10 mouse cellular contexts compared by ENCODE assay signal in the genomic region with DNA sequence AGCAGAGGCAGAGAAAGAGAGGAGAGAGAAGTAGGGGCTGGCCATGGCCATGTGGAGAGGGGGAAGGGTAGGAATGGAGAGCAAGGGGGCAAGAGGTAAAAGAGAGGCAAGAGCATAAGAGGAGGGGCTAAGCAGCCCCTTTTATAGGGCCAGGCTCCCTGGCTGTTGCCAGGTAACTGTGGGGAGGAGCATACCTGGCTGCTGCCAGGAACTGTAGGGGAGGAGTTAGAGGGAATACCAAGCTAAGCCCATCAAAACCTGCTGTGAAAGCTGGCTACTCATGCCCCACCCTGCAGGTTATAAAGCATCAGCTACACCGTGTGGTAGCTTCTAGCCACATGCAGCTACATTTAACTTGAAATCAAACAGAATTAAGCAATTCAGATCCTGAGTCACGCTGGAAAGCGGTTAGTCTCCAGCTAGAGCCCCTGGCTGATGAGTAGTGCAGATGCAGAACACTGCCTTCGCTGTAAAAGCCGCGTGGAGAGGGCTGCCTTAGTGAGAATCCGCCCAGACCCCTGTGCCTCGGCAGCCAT. TPM values are rescaled to one million over a fixed set of nuclear protein-coding genes. Genes with fewer than 3 reads are reported as not detected.
DNase-seq lines count a peak whose midpoint lies in the region; ATAC-seq and TF ChIP-seq lines count a peak whose summit lies in the region.
"Had no signal": no experiment of that assay in that cellular context is flagged by ENCODE, and none has a peak within 500 bp of the region (broad histone marks: within the 10 kb centered on the region; RNA-seq: fewer than 3 reads in every experiment).

No protein-coding gene starts in this region.

- H3K9ac ChIP-seq in lung, embryonic 14.5 days: no peak overlapping the region
- H3K9ac ChIP-seq in neural tube, embryonic 15.5 days (replicated peaks): no peak overlapping the region

- 0 out of 2 replicates have a peak, but pooled peaks cover 6% of the 10 kb centered on the region for H3K36me3 ChIP-seq in lung, embryonic 14.5 days (ENCODE audit: insufficient read depth)
- H3K36me3 ChIP-seq in neural tube, embryonic 15.5 days: peaks cover 3% of the 10 kb centered on the region

- no peaks in the 10 kb centered on the region for H3K9me3 ChIP-seq in lung, embryonic 14.5 days (ENCODE audit: low read depth, low read length)
- no peaks in the 10 kb centered on the region for H3K9me3 ChIP-seq in neural tube, embryonic 15.5 days (replicated peaks)

- no peak overlapping the region for H3K4me3 ChIP-seq in lung, embryonic 14.5 days (ENCODE audit: low read depth, low read length)
- no peak overlapping the region for H3K4me3 ChIP-seq in neural tube, embryonic 15.5 days (replicated peaks)

- H3K4me2 ChIP-seq in lung, embryonic 14.5 days: no peak overlapping the region; the same call in 1 of the 2 replicates
- no peak overlapping the region for H3K4me2 ChIP-seq in neural tube, embryonic 15.5 days

- H3K4me1 ChIP-seq in lung, embryonic 14.5 days (ENCODE audit: insufficient read depth): 0 out of 2 replicates have a peak, but pooled peaks cover 7% of the 10 kb centered on the region
- H3K4me1 ChIP-seq in neural tube, embryonic 15.5 days: peaks cover 25% of the 10 kb centered on the region

- H3K27ac ChIP-seq in lung, embryonic 14.5 days (ENCODE audit: low read depth): no peak overlapping the region
- no peak overlapping the region for H3K27ac ChIP-seq in neural tube, embryonic 15.5 days (replicated peaks)

- peak; percentile 24 for DNase-seq in lung, embryonic 14.5 days
- no peak for DNase-seq in lung, postnatal 25 days (ENCODE audit: low spot score)
- DNase-seq in ZHBTc4 (ENCODE audit: low read depth, low spot score): peak; percentile 94
- DNase-seq in fibroblast of lung, adult 2 months (ENCODE audit: low read depth): peak; percentile 60
- DNase-seq in thymus, adult 18-20 months: no peak
- DNase-seq in B cell, adult 2 months: no peak
- DNase-seq: cerebellum, adult 11 months; heart, postnatal 10 days; lung, postnatal 10 days had no signal

- no peaks in the 10 kb centered on the region for H3K27me3 ChIP-seq in lung, embryonic 14.5 days (ENCODE audit: insufficient read depth, low read length)
- no peaks in the 10 kb centered on the region for H3K27me3 ChIP-seq in neural tube, embryonic 15.5 days (replicated peaks)

- TF ChIP-seq CTCF in lung, embryonic 14.5 days (IDR thresholded peaks at IDR 0.05; ENCODE audit: low read depth): no peak

- 36% methylated on average over 8 of the region's 8 CpGs for WGBS in lung, embryonic 14.5 days
- WGBS in neural tube, embryonic 15.5 days: 25% methylated on average over 8 of the region's 8 CpGs

- peak; percentile 77 for ATAC-seq in lung, embryonic 14.5 days (ENCODE audit: insufficient read depth)
- peak; percentile 56; the same call in 1 of the 2 replicates for ATAC-seq in neural tube, embryonic 15.5 days (ENCODE audit: low FRiP score)

RNA-seq across cellular contexts. Expression of gene Rab3gap2, which starts 5.8 kb away (rescaled TPM):
- 21.9 and 22.0 TPM in 2 replicates for polyA plus RNA-seq in lung, embryonic 14.5 days (2014; fragmentation: Nextera tagmentation; extraction: Ambion mirVana)
- 23.8 and 24.5 TPM in 2 replicates for polyA plus RNA-seq in neural tube, embryonic 15.5 days (2015; fragmentation: Nextera tagmentation; extraction: Ambion mirVana)

Comparison
In these comparisons a context has a peak if more than half of its experiments do, and no peak if none do; other contexts are left out.
1. DNase-seq: peak in lung, embryonic 14.5 days (single experiment), ZHBTc4 (single experiment) and fibroblast of lung, adult 2 months (single experiment); none in lung, postnatal 25 days (single experiment), thymus, adult 18-20 months (0 of 2) and B cell, adult 2 months (0 of 2).